Mouse (Mus musculus): ENCODE results near the gene Tmem110. TPM values are rescaled to one million over a fixed set of nuclear protein-coding genes. Genes with fewer than 3 reads are reported as not detected.
A peak's percentile ranks its signal among the peaks of the same experiment; 100 is the strongest.

Gene Tmem110
- total and polyA plus RNA-seq, 3 experiments: 11.6 to 21.0 TPM; not detected in 1

- DNase-seq (ENCODE audit: low read depth, low spot score): no peak
- Histone ChIP-seq H3K79me2 (ENCODE audit: control insufficient read depth, insufficient read depth, low read length, poor library complexity) (no peaks in the 10 kb centered on the region), H3K27me3 (ENCODE audit: control insufficient read depth in 1 of 2, insufficient read depth in 2 of 2, low read length in 2 of 2) (peaks cover 0 to 1% of the 10 kb centered on the region in 2 experiments; a peak in 1 of 4 replicates), H3K9ac (ENCODE audit: control insufficient read depth, low read depth, low read length, poor library complexity, severe bottlenecking) (no peak overlapping the region), H3K9me3 (replicated peaks; ENCODE audit: insufficient read depth, low read length) (no peaks in the 10 kb centered on the region), H3K4me3 (ENCODE audit: control insufficient read depth in 1 of 2, insufficient read depth in 1 of 2, low read depth in 2 of 2, low read length in 2 of 2) (no peak overlapping the region), H3K4me1 (ENCODE audit: control insufficient read depth in 1 of 2, insufficient read depth in 2 of 2, low read length in 2 of 2) (0 out of 4 replicates have a peak, but pooled peaks cover 0 to 12% of the 10 kb centered on the region in 2 experiments), H3K27ac (ENCODE audit: control insufficient read depth, low read depth, low read length) (no peak overlapping the region), H3K36me3 (ENCODE audit: control insufficient read depth in 1 of 2, insufficient read depth in 2 of 2, low read length in 2 of 2) (peaks cover 0 to 6% of the 10 kb centered on the region in 2 experiments; a peak in 2 of 4 replicates)
- TF ChIP-seq NRF1 (IDR thresholded peaks at IDR 0.05; ENCODE audit: insufficient read depth, low read depth, low read length, poor library complexity, severe bottlenecking) (no peak), CTCF (IDR thresholded peaks at IDR 0.05 in 2 of 3, conservative IDR thresholded peaks at IDR 0.05 in 1 of 3; ENCODE audit: control insufficient read depth in 1 of 3, insufficient read depth in 1 of 3, low read depth in 2 of 3, low read length in 3 of 3, poor library complexity in 1 of 3, severe bottlenecking in 1 of 3) (no peak), USF1 (IDR thresholded peaks at IDR 0.05; ENCODE audit: low read depth, low read length) (no peak), ELF1 (IDR thresholded peaks at IDR 0.05; ENCODE audit: low read depth, low read length) (no peak), MYB (IDR thresholded peaks at IDR 0.05; ENCODE audit: low read depth, low read length) (no peak), NELFE (IDR thresholded peaks at IDR 0.05; ENCODE audit: low read depth, low read length) (no peak), MYC (IDR thresholded peaks at IDR 0.05; ENCODE audit: low read depth, low read length) (no peak)
These were observed 88.0 kb downstream of the Tmem110 start for GRCm38 (mm10) chr14:30913404-30913803.

DNA sequence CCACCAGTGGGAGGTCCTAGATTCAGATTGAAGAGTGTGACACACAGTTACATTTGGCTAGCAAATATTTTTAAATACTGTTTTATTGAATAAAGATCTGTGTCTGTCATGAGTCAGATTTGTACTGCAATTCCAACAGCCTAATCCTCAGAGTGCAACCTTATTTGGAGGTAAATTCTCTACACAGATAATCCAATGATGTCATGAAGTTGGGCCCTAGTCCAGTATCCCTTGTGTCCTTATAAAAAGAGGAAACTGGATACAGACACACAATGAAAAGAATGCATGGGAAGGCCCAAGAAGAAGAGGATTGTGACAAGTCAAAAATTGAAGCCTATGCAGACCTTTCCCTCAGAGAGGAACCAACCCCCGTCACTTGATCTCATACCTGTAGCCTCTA, 91.1 kb downstream of the Tmem110 start:
- Histone ChIP-seq H3K9me3 (replicated peaks; ENCODE audit: insufficient read depth, low read length) (no peaks in the 10 kb centered on the region), H3K27me3 (ENCODE audit: control insufficient read depth in 1 of 2, insufficient read depth in 2 of 2, low read length in 2 of 2) (peaks cover 0 to 1% of the 10 kb centered on the region in 2 experiments; a peak in 1 of 4 replicates), H3K27ac (ENCODE audit: control insufficient read depth, low read depth, low read length) (no peak overlapping the region), H3K36me3 (ENCODE audit: control insufficient read depth in 1 of 2, insufficient read depth in 2 of 2, low read length in 2 of 2) (peaks cover 0 to 6% of the 10 kb centered on the region in 2 experiments; a peak in 2 of 4 replicates), H3K4me3 (ENCODE audit: control insufficient read depth in 1 of 2, insufficient read depth in 1 of 2, low read depth in 2 of 2, low read length in 2 of 2) (no peak overlapping the region), H3K79me2 (ENCODE audit: control insufficient read depth, insufficient read depth, low read length, poor library complexity) (no peaks in the 10 kb centered on the region), H3K9ac (ENCODE audit: control insufficient read depth, low read depth, low read length, poor library complexity, severe bottlenecking) (no peak overlapping the region), H3K4me1 (ENCODE audit: control insufficient read depth in 1 of 2, insufficient read depth in 2 of 2, low read length in 2 of 2) (0 out of 4 replicates have a peak, but pooled peaks cover 0 to 11% of the 10 kb centered on the region in 2 experiments)
- no peak for DNase-seq (ENCODE audit: low read depth, low spot score)
- no peak for TF ChIP-seq GABPA (IDR thresholded peaks at IDR 0.05; ENCODE audit: low read depth, low read length)
- TF ChIP-seq ZC3H11A (IDR thresholded peaks at IDR 0.05; ENCODE audit: low read depth, low read length): no peak
- no peak for TF ChIP-seq TBP (IDR thresholded peaks at IDR 0.05; ENCODE audit: low read depth, low read length)

- H3K79me2 ChIP-seq (ENCODE audit: control insufficient read depth, insufficient read depth, low read length, poor library complexity): no peaks in the 10 kb centered on the region
- DNase-seq (ENCODE audit: low read depth, low spot score): peak; percentile 47
- H3K9ac ChIP-seq (ENCODE audit: control insufficient read depth, low read depth, low read length, poor library complexity, severe bottlenecking): no peak overlapping the region
- peak; percentile 40 to 77; a peak in 2 of 4 replicates for TF ChIP-seq POLR2A (IDR thresholded peaks at IDR 0.05; ENCODE audit: control insufficient read depth in 1 of 2, insufficient read depth in 1 of 2, low read depth in 1 of 2, low read length in 2 of 2, poor library complexity in 1 of 2)
- peak; percentile 45 for TF ChIP-seq NELFE (IDR thresholded peaks at IDR 0.05; ENCODE audit: low read depth, low read length)
- peak; percentile 86; the same call in 1 of the 2 replicates for TF ChIP-seq ZMIZ1 (IDR thresholded peaks at IDR 0.05; ENCODE audit: low read depth, low read length)
- TF ChIP-seq GABPA (IDR thresholded peaks at IDR 0.05; ENCODE audit: low read depth, low read length): no peak
- no peak for TF ChIP-seq BHLHE40 (IDR thresholded peaks at IDR 0.05; ENCODE audit: borderline replicate concordance, low read depth, low read length)
- TF ChIP-seq RAD21 (IDR thresholded peaks at IDR 0.05; ENCODE audit: low read depth, low read length): no peak
- TF ChIP-seq MAFK (IDR thresholded peaks at IDR 0.05; ENCODE audit: borderline replicate concordance, low read depth, low read length): no peak
- no peak for TF ChIP-seq KAT2A (conservative IDR thresholded peaks at IDR 0.05; ENCODE audit: low read depth, low read length)
- TF ChIP-seq RCOR1 (IDR thresholded peaks at IDR 0.05; ENCODE audit: low read depth, low read length): no peak
- TF ChIP-seq ZNF384 (IDR thresholded peaks at IDR 0.05; ENCODE audit: low read depth, low read length): no peak
- no peak for TF ChIP-seq TCF12 (IDR thresholded peaks at IDR 0.05; ENCODE audit: low read depth, low read length)
- no peak for TF ChIP-seq GATA1 (IDR thresholded peaks at IDR 0.05; ENCODE audit: low read depth, low read length)
- peak; percentile 87 for TF ChIP-seq TBP (IDR thresholded peaks at IDR 0.05; ENCODE audit: low read depth, low read length)
- TF ChIP-seq POLR2AphosphoS5 (IDR thresholded peaks at IDR 0.05; ENCODE audit: borderline replicate concordance, low read depth, low read length): no peak
- no peak for TF ChIP-seq ZKSCAN1 (IDR thresholded peaks at IDR 0.05; ENCODE audit: low read depth, low read length)
- no peak for TF ChIP-seq ZC3H11A (IDR thresholded peaks at IDR 0.05; ENCODE audit: low read depth, low read length)
- H3K4me3 ChIP-seq (ENCODE audit: control insufficient read depth in 1 of 2, insufficient read depth in 1 of 2, low read depth in 2 of 2, low read length in 2 of 2): no peak overlapping the region
- peaks cover 0 to 6% of the 10 kb centered on the region in 2 experiments; a peak in 2 of 4 replicates for H3K36me3 ChIP-seq (ENCODE audit: control insufficient read depth in 1 of 2, insufficient read depth in 2 of 2, low read length in 2 of 2)
- no peak overlapping the region for H3K27ac ChIP-seq (ENCODE audit: control insufficient read depth, low read depth, low read length)
- H3K4me1 ChIP-seq (ENCODE audit: control insufficient read depth in 1 of 2, insufficient read depth in 2 of 2, low read length in 2 of 2): 0 out of 4 replicates have a peak, but pooled peaks cover 0 to 11% of the 10 kb centered on the region in 2 experiments
- no peaks in the 10 kb centered on the region for H3K27me3 ChIP-seq (ENCODE audit: control insufficient read depth in 1 of 2, insufficient read depth in 2 of 2, low read length in 2 of 2)
- no peaks in the 10 kb centered on the region for H3K9me3 ChIP-seq (replicated peaks; ENCODE audit: insufficient read depth, low read length)
These were observed 96.8 kb downstream of the Tmem110 start for GRCm38 (mm10) chr14:30922053-30922670.
